Mouse (Mus musculus) testis, adult 10 weeks (tissue): ENCODE measurements around the gene Arhgef2. TPM values are rescaled to one million over a fixed set of nuclear protein-coding genes. Genes with fewer than 3 reads are reported as not detected.

Source experiments
- polyA plus RNA-seq: library from polyadenylated mRNA; stranded (reverse); fragments of 350-450 nt; fragmentation: Illumina TruSeq; extraction: RNeasy Lipid Tissue Mini Kit (QIAGEN cat#74804); gene quantifications from one replicate; pipeline ENCODE4 v1.2.3, GENCODE M21; 2014; ENCODE audit warnings: low read depth, low replicate concordance

Gene Arhgef2
- polyA plus RNA-seq = 31.6 TPM

GRCm38 (mm10) chr3:88605666-88606065, at the start of gene Arhgef2:
Gene Arhgef2, plus strand, starts transcription at chr3:88605966.

GRCm38 (mm10) chr3:88575540-88575939, 30.2 kb upstream of the Arhgef2 start, which contains the start of gene Ssr2:
Gene Ssr2, plus strand, starts transcription at chr3:88575876.

GRCm38 (mm10) chr3:88652846-88653515, 47.2 kb downstream of the Arhgef2 start, which contains the start of gene Rxfp4:
Gene Rxfp4, minus strand, starts transcription at chr3:88653142.

GRCm38 (mm10) chr3:88684980-88685941, 79.5 kb downstream of the Arhgef2 start, which contains the start of gene Khdc4:
Gene Khdc4, plus strand, starts transcription at chr3:88685803.

Other genes starting within 250 kb of the Arhgef2 start
- gene Paqr6, start 241.4 kb upstream of the Arhgef2 start, polyA plus RNA-seq = 0.83 TPM
- gene Bglap3, start 233.2 kb upstream of the Arhgef2 start, polyA plus RNA-seq = not detected
- gene Bglap2, start 227.3 kb upstream of the Arhgef2 start, polyA plus RNA-seq = not detected
- gene Bglap, start 221.5 kb upstream of the Arhgef2 start, polyA plus RNA-seq = not detected
- gene Pmf1, start 195.6 kb upstream of the Arhgef2 start, polyA plus RNA-seq = 3.5 TPM
- 5.8 TPM for gene Slc25a44, start 180.8 kb upstream of the Arhgef2 start, polyA plus RNA-seq
- gene Sema4a, start 144.8 kb upstream of the Arhgef2 start, polyA plus RNA-seq = 17.0 TPM
- 0.32 TPM for gene Lmna, start 96.0 kb upstream of the Arhgef2 start, polyA plus RNA-seq
- gene Mex3a, start 73.6 kb upstream of the Arhgef2 start, polyA plus RNA-seq = 1.4 TPM
- gene Rab25, start 57.7 kb upstream of the Arhgef2 start, polyA plus RNA-seq = not detected
- gene Lamtor2, start 52.9 kb upstream of the Arhgef2 start, polyA plus RNA-seq = 2.0 TPM
- 11.9 TPM for gene Ubqln4, start 52.2 kb upstream of the Arhgef2 start, polyA plus RNA-seq
- 32.1 TPM for gene Ssr2, start 30.1 kb upstream of the Arhgef2 start, polyA plus RNA-seq
- gene Rxfp4, start 47.2 kb downstream of the Arhgef2 start, polyA plus RNA-seq = not detected
- 35.1 TPM for gene Khdc4, start 79.8 kb downstream of the Arhgef2 start, polyA plus RNA-seq
- 10.2 TPM for gene Rit1, start 110.9 kb downstream of the Arhgef2 start, polyA plus RNA-seq
- 106 TPM for gene Syt11, start 169.2 kb downstream of the Arhgef2 start, polyA plus RNA-seq
- gene Gon4l, start 229.3 kb downstream of the Arhgef2 start, polyA plus RNA-seq = 14.5 TPM